Mouse (Mus musculus) megakaryocyte, embryonic 14.5 days (primary cell): Measurements from ENCODE around the gene Tex14.

ENCODE experiments used
- FLI1 ChIP-seq: IDR thresholded peaks from 2 replicates; pipeline ENCODE4 v1.6.1; 2012; ENCODE audit warnings: low read length, inconsistent platforms, mixed read lengths
- GATA1 ChIP-seq: IDR thresholded peaks from 3 replicates; pipeline ENCODE4 v1.6.1; 2012; ENCODE audit warnings: mixed read lengths, low read length, inconsistent platforms, borderline replicate concordance

DNA sequence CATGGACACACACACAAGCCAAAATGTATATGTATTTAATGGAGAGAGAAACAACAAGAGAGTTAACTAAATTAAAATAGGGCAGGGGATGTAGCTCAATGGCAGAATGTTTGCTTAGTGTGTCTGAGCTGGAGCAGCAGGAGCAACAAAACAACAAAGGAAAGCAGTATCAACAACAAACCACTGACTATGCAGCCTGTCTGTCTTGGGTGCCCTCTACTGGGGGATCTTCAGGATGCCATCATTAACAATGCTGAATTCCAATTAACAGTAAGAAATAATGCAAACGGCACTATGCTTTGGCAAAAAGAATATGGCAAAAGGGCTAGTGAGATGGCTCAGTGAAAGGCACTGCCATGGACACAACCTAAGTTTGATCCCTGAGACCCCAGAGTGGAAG lies 11.0 kb upstream of the Tex14 start:
- TF ChIP-seq GATA1 (no peak), FLI1 (no peak)
